Mouse (Mus musculus) naive thymus-derived CD4-positive, alpha-beta T cell, adult 2 months (primary cell): Measurements from ENCODE around the gene Pef1.

Experiments
- DNase-seq: peaks from one replicate; pipeline ENCODE4 v3.0.0-alpha.2; 2011; ENCODE audit warnings: low read depth

The Pef1 gene

DNA sequence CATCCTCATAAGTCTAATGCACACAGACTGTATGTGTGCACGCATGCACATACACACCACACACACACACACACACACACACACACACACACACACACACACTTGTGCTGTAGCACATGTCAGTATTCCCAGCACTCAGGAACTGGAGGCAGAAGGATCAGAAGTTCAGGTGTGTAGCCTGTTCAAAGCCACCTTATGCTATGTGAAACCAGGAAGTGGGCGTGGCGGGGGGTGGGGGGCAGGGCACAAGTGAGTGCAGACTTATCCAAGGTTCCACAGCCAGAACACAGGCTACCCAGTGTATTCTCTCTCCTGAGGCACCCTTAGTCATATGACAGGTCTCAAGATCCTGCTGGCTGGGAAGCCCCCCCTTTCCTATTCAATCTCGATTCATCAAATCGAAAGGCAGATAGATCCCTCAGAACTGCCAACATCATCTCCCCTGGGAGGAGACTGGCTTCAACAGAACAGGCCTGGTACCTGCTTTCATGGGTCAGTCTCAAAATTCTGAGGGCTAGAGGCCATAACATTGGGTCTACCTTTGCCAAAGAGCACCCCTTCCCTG is 73.9 kb downstream of the Pef1 start:
- no peak for DNase-seq

DNA sequence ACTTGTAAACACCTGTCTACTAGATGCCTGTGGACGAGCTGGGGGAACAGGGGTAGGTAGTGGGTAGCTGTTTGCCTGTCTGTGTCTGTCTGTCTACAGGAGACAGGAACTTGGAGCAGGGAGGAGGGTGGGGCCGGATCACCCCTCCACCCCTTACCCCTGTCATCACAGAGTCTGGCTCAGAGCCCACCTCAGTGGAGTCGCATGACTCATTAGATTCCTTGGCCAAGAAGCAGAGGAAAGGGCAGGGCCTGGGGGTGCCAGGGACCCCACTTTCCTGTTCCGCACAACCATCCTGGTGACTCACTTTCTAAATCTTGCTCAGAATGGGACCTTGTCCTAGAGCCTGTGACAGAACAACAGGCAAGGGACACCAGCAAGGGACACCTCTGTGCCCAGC is 74.7 kb downstream of the Pef1 start:
- no peak for DNase-seq

DNA sequence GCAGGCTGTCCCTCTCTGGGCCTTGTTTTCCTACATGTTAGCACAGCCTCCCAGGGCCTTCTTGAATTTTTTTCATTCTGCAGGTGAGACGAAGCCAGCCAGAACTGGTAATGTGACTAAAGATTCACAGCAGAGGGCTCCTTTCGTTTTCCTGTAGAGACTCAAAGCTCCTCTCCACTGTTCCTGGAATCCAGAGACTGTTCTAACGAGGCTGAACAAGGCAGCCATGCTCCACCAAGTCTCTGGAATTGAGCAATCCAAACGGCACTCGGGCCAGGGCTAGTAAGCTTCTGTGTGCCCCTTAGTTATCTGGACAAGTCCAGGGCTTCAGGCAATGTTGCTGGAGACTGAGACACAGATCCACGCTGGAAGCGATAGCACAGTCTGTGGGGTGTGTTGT is 75.2 kb downstream of the Pef1 start:
- DNase-seq = no peak
